Mouse (Mus musculus): ENCODE measurements at regions not wholly inside any gene's neighbourhood (a gene's known extent, or its start where the extent isn't known, plus 50 kb on each side); places are given as distances from the start of the nearest gene placed in this dataset.

DNA sequence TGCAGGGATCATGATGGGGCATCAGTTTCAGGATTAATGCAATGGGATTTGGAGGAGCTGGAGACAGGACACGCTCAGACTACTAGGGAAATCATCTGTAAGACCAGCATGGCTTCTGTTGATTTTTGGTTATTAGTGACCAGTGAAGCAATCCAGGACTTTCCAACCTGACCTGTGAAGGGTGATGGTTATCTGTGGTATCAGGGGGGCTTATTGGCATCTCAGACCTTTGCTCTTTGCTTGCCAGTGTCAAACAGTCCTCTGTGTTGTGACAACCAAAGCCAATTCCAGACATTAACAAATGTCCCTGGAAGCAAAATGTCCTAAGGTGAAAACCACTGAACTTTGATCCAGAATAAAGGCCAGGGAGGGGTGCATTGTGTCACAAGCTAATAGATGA, 379.5 kb upstream of the Tmem132c start:
- no peak overlapping the region for H3K27ac ChIP-seq
- H3K36me3 ChIP-seq (replicated peaks), result no peaks in the 10 kb centered on the region
- WGBS, result 91% methylated on average over 1 of the region's 1 CpGs
- H3K27me3 ChIP-seq (replicated peaks), result no peaks in the 10 kb centered on the region
- no peaks in the 10 kb centered on the region for H3K9me3 ChIP-seq
- no peak overlapping the region for H3K9ac ChIP-seq
- H3K4me1 ChIP-seq, result no peaks in the 10 kb centered on the region
- no peak overlapping the region for H3K4me3 ChIP-seq
- H3K4me2 ChIP-seq, result no peak overlapping the region
- ATAC-seq (replicated peaks), result no peak

DNA sequence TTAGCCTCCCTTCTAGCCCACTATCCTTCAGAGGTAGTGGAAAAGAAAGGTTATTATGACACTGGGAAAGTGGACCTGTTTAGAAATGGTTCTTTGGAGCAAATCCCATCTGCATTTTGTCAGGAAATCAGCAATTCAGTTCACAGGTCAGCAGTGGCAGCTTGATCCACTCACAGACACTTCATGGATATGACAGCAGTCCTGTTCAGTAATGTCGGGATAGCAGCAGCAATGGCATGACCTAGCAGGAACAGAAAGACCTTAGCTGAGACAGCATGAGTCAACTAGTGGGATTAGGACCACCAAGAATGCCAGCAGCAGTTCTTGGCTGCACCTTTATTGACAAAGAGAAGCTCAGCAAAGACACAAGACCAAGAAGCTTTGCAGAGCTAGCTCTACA, 365.8 kb upstream of the Tmem132c start:
- Histone ChIP-seq H3K9ac (no peak overlapping the region), H3K4me1 (no peaks in the 10 kb centered on the region), H3K9me3 (no peaks in the 10 kb centered on the region), H3K4me2 (no peak overlapping the region), H3K27ac (no peak overlapping the region), H3K36me3 (replicated peaks) (no peaks in the 10 kb centered on the region), H3K4me3 (no peak overlapping the region), H3K27me3 (replicated peaks) (no peaks in the 10 kb centered on the region)
- ATAC-seq (replicated peaks), result no peak
- 97% methylated on average over 1 of the region's 1 CpGs for WGBS

DNA sequence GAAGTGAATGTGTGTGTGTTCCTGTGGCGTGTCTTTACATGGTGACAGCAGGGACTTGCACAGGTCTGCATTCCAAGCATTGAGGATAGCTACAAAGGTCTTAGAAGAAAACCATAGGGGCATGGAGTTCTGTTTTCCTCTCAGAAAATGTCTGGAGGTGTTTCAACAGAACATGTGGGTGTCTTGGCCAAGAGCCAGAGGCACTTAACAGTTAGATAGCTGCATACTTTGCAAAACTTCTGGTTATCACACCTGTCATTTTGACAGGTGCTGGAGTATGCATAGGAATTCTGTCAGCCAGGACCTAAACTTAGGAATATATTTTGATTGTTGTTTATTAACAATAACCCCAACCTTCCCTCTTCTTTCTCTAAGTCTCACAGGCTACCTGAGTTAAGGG, 350.9 kb upstream of the Tmem132c start:
- Histone ChIP-seq H3K27ac (no peak overlapping the region), H3K36me3 (replicated peaks) (no peaks in the 10 kb centered on the region), H3K9me3 (no peaks in the 10 kb centered on the region), H3K4me3 (no peak overlapping the region), H3K9ac (no peak overlapping the region), H3K4me2 (no peak overlapping the region), H3K4me1 (no peaks in the 10 kb centered on the region), H3K27me3 (replicated peaks) (no peaks in the 10 kb centered on the region)
- 88% methylated on average over 1 of the region's 1 CpGs for WGBS
- ATAC-seq (replicated peaks), result no peak

DNA sequence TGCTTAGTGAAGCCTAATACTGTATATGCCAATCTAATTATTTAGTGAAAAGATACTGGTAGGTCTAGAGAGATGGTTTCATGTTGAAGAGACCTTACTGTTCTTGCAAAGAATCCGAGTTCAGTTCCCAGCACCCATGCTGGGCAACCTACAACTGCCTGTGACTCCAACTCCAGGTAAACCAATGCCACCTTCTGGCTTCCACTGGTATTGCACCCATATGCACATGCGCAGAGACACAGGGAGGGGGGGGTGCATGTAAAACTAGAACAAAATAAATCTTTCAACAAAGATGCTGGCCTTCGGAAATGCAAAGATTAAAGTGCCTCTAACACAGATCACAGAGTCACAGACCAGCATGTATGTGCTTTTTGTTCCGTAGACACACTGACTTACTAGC, 348.5 kb upstream of the Tmem132c start:
- no peaks in the 10 kb centered on the region for H3K4me1 ChIP-seq
- 91% methylated on average over 4 of the region's 4 CpGs for WGBS
- no peak overlapping the region for H3K9ac ChIP-seq
- no peaks in the 10 kb centered on the region for H3K9me3 ChIP-seq
- H3K4me3 ChIP-seq, result no peak overlapping the region
- no peak for ATAC-seq (replicated peaks)
- H3K36me3 ChIP-seq (replicated peaks), result no peaks in the 10 kb centered on the region
- no peaks in the 10 kb centered on the region for H3K27me3 ChIP-seq (replicated peaks)
- no peak overlapping the region for H3K4me2 ChIP-seq
- no peak overlapping the region for H3K27ac ChIP-seq

DNA sequence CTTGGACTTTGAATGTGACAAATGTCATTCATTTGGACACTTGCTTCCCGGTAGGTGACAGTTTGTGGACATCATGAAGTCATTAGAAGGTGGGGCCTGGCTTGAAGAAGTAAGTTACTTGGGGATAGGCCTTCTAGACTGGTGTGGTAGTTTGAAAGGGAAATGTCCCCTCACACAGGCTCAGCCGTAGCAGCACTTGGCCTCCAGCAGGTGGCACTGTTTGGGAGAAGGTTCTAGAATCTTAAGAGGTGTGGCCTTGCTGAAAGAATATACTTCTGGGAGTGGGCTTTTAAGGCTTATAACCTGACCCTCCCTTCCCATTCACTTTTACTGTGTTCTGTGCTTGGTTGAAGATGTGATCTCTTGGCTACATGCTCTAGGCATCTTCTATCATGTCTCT, 331.5 kb upstream of the Tmem132c start:
- no peaks in the 10 kb centered on the region for H3K9me3 ChIP-seq

DNA sequence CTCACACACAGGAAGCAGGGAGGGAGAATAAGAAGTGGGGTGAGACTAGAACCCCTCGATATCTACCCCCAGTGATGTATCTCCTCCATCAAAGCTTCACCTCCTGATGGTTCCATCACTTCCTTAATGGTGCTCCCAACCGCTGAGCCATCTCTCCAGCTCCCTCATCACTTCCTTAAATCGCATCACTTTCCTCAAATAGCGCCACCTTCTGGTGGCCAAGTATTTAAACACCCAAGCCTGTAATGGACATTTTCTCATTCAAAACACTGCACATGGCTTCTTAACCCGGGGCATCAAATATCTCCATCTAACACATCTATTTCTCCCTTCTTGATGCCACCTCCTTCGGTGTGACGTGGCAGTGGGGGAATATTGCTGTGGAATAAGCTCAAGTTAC, 324.3 kb upstream of the Tmem132c start:
- H3K36me3 ChIP-seq (replicated peaks), result no peaks in the 10 kb centered on the region
- no peak overlapping the region for H3K4me2 ChIP-seq
- WGBS, result 71% methylated on average over 7 of the region's 7 CpGs
- H3K27me3 ChIP-seq (replicated peaks), result no peaks in the 10 kb centered on the region
- no peak overlapping the region for H3K9ac ChIP-seq
- no peak overlapping the region for H3K4me3 ChIP-seq
- H3K27ac ChIP-seq, result no peak overlapping the region
- no peaks in the 10 kb centered on the region for H3K4me1 ChIP-seq
- no peak for ATAC-seq (replicated peaks)
- H3K9me3 ChIP-seq, result no peaks in the 10 kb centered on the region; the same call in 1 of the 2 replicates

More for the DNA sequence above, 331.5 kb upstream of the Tmem132c start:
- 92% methylated on average over 2 of the region's 2 CpGs for WGBS
- Histone ChIP-seq H3K27ac (no peak overlapping the region), H3K4me2 (no peak overlapping the region), H3K27me3 (replicated peaks) (no peaks in the 10 kb centered on the region), H3K4me3 (no peak overlapping the region), H3K36me3 (replicated peaks) (no peaks in the 10 kb centered on the region), H3K4me1 (no peaks in the 10 kb centered on the region), H3K9ac (no peak overlapping the region)
- ATAC-seq (replicated peaks), result no peak

DNA sequence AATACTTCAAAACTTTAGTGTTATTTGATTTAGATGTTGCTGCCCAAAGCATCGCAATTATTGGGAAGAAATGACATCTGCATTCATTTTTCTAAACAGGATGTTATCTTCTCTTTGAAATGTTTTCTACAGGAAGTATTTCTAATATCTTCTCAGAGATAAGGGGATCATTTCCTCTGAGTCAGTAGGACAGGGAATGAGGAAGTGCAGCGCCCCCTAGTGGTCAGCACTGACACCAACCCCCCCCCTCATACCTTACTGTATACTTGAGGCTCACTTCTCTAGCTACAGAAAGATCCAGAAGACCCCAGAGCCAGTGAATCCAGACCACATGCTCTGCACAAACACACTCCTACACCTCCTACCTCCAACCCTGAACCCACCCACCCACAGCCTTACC, 308.1 kb upstream of the Tmem132c start:
- no peak overlapping the region for H3K4me3 ChIP-seq
- no peaks in the 10 kb centered on the region for H3K36me3 ChIP-seq (replicated peaks)
- no peaks in the 10 kb centered on the region for H3K9me3 ChIP-seq
- no peaks in the 10 kb centered on the region for H3K27me3 ChIP-seq (replicated peaks)
- ATAC-seq (replicated peaks), result no peak
- no peak overlapping the region for H3K4me2 ChIP-seq
- H3K4me1 ChIP-seq, result no peaks in the 10 kb centered on the region
- no peak overlapping the region for H3K27ac ChIP-seq
- H3K9ac ChIP-seq, result no peak overlapping the region
- 49% methylated on average over 2 of the region's 2 CpGs for WGBS

DNA sequence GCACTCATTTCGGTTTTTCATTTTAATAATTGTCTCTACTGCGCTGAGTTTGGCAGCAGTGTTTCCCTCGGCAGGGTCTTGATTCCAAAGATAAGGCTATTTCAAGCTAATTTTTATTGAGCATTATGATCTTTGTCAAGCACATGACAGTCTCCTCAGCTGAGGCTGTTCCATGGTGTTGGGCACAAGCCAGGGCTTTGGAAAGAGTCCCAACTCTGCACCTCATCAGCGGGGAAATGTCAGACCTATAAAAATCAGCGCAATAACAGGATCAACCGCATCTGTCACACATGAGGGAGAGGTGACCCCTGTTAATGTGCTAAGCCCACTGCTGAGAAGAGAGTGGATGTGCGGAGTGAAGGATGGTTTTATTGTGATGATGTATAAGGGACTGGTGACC, 296.7 kb upstream of the Tmem132c start:
- Histone ChIP-seq H3K27me3 (replicated peaks) (no peaks in the 10 kb centered on the region), H3K9me3 (no peaks in the 10 kb centered on the region), H3K36me3 (replicated peaks) (no peaks in the 10 kb centered on the region), H3K27ac (no peak overlapping the region), H3K4me2 (no peak overlapping the region), H3K4me3 (no peak overlapping the region), H3K4me1 (no peaks in the 10 kb centered on the region), H3K9ac (no peak overlapping the region)
- ATAC-seq (replicated peaks), result no peak
- 73% methylated on average over 7 of the region's 7 CpGs for WGBS

DNA sequence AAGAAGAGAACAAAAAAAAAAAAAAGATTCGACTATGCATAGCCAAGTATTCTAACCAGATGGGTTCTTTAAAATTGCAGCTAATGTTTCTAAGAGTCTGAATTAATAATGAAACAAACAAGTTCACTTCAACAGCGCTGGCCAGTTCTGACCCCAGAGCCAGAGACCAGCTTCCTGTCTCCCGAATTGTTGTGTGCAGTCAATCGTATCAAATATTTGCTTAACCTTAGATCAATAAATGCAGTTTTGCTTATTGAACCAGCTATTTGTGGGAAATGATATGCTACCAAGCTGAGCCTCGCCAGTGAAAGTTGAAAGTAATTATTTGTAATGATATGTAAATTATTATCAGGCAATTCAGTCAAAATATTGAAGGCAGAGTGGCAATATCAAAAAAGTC, 287.4 kb upstream of the Tmem132c start:
- WGBS, result 73% methylated on average over 5 of the region's 5 CpGs
- Histone ChIP-seq H3K9me3 (no peaks in the 10 kb centered on the region), H3K4me3 (no peak overlapping the region), H3K9ac (no peak overlapping the region), H3K27me3 (replicated peaks) (no peaks in the 10 kb centered on the region), H3K27ac (no peak overlapping the region), H3K4me2 (no peak overlapping the region), H3K36me3 (replicated peaks) (no peaks in the 10 kb centered on the region), H3K4me1 (no peaks in the 10 kb centered on the region)
- ATAC-seq (replicated peaks), result no peak

DNA sequence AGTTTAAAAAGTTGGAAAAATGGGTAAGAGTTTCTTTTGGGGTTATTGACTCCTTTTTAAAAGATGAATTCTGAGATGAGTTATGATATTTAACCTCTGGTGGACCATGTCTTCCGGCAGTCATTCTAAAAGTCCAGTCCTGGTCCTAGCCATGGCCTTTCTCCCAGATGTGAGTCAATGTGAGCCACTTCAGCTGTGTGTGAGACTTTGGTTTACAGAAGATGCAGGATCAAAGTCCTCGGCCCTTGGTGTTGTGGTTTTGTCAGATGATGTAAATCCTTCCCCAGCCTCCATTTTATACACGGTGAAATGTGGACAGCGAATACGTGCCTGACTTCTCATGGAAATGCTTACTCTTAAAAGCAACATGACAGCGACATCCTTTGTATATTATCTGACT, 287.0 kb upstream of the Tmem132c start:
- Histone ChIP-seq H3K4me3 (no peak overlapping the region), H3K27ac (no peak overlapping the region), H3K4me1 (no peaks in the 10 kb centered on the region), H3K36me3 (replicated peaks) (no peaks in the 10 kb centered on the region), H3K9ac (no peak overlapping the region), H3K9me3 (no peaks in the 10 kb centered on the region), H3K4me2 (no peak overlapping the region), H3K27me3 (replicated peaks) (no peaks in the 10 kb centered on the region)
- 92% methylated on average over 6 of the region's 6 CpGs for WGBS
- no peak for ATAC-seq (replicated peaks)

DNA sequence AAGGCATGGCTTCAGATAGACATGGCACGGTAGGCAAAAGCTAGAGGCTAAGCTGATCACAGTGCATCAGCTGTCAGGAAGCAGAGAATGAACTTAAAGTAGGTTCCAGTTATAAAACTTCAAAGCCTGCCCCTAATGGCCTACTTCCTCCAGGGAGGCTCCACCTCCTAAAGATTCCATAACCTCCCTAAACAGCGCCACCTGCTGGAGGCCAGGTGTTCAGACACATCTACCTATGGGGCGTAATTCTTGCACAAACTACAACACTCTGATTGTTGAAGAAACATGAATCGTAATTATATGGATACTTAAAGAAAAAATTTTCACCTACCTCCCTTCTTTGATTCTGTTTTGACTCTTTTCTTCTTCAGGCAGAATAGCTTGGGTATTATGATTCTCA, 277.0 kb upstream of the Tmem132c start:
- 92% methylated on average over 4 of the region's 4 CpGs for WGBS
- H3K9ac ChIP-seq, result no peak overlapping the region
- H3K4me2 ChIP-seq, result no peak overlapping the region
- H3K4me3 ChIP-seq, result no peak overlapping the region
- no peaks in the 10 kb centered on the region for H3K36me3 ChIP-seq (replicated peaks)
- no peak for ATAC-seq (replicated peaks)
- no peak overlapping the region for H3K27ac ChIP-seq
- H3K9me3 ChIP-seq, result no peaks in the 10 kb centered on the region
- H3K27me3 ChIP-seq (replicated peaks), result no peaks in the 10 kb centered on the region
- no peaks in the 10 kb centered on the region for H3K4me1 ChIP-seq

DNA sequence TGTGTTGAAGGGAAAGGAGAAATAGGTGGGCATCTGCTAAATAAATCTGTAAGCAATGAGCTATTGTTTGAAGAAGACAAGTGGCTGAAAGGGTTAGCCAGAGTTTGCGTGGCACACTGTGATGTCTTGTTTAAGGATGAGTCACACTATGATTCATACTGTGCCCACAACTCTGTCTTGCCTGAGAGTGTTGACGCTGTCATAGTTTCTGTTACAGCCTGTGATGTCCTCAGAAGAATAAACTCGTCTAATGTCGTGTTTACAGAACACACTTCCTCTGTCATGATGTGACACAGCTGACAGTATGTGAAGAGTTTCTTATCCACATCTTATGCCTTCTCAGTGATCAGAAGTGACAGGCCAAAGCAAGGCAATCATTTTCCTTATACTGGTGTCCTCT, 274.5 kb upstream of the Tmem132c start:
- Histone ChIP-seq H3K4me2 (no peak overlapping the region), H3K4me3 (no peak overlapping the region), H3K36me3 (replicated peaks) (no peaks in the 10 kb centered on the region), H3K27me3 (replicated peaks) (no peaks in the 10 kb centered on the region), H3K27ac (no peak overlapping the region), H3K9me3 (no peaks in the 10 kb centered on the region), H3K4me1 (no peaks in the 10 kb centered on the region), H3K9ac (no peak overlapping the region)
- WGBS, result 82% methylated on average over 4 of the region's 4 CpGs
- no peak for ATAC-seq (replicated peaks)

DNA sequence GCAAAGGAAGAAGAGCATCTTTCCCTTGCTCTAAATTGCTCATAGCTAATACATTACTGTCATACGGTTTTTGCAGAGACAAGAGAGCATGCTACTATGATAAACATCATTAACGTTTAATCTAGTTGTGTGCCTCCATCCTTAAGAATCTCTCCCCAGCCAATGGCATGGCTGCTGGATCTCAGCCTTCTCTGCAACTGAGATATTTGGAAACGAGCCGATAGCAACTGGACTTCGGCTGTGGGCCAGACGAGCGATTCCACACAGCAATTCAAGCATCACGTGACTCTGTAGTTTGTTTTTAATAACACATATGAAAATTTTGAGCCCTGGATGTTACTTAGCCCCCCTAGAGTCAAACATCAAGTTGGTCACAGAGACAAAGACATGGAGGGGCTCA, 272.2 kb upstream of the Tmem132c start:
- Histone ChIP-seq H3K9ac (no peak overlapping the region), H3K4me3 (no peak overlapping the region), H3K9me3 (no peaks in the 10 kb centered on the region), H3K27me3 (replicated peaks) (no peaks in the 10 kb centered on the region), H3K27ac (no peak overlapping the region), H3K4me1 (no peaks in the 10 kb centered on the region), H3K36me3 (replicated peaks) (no peaks in the 10 kb centered on the region), H3K4me2 (no peak overlapping the region)
- 91% methylated on average over 8 of the region's 8 CpGs for WGBS
- ATAC-seq (replicated peaks), result no peak

DNA sequence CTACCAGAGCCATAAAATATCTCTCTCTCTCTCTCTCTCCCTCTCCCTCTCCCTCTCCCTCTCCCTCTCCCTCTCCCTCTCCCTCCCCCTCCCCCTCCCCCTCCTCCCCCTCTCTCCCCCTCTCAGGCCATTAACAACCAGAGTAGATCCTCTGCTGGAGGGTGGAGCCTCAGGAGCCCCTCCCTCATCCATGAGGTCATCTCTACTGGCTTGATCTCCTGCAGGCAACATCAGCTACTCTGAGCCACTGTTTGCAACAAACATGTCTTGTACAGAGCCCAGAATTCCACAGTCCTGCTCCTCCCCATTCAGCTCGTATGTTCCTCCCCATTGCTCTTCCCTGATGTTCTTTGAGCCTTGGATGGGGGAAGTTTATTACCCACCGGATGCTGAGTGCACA, 270.3 kb upstream of the Tmem132c start:
- no peak overlapping the region for H3K4me3 ChIP-seq
- H3K36me3 ChIP-seq (replicated peaks), result no peaks in the 10 kb centered on the region
- no peak overlapping the region for H3K9ac ChIP-seq
- H3K27me3 ChIP-seq (replicated peaks), result no peaks in the 10 kb centered on the region
- H3K9me3 ChIP-seq, result no peaks in the 10 kb centered on the region
- no peak overlapping the region for H3K27ac ChIP-seq
- H3K4me1 ChIP-seq, result no peaks in the 10 kb centered on the region
- H3K4me2 ChIP-seq, result no peak overlapping the region
- no peak for ATAC-seq (replicated peaks)
- WGBS, result 74% methylated on average over 2 of the region's 2 CpGs
